In genomic region chr10:79912412-79912811, GRCm38 (mm10) we compare ENCODE assay signal across 26 mouse cellular contexts. TPM values are rescaled to one million over a fixed set of nuclear protein-coding genes. Genes with fewer than 3 reads are reported as not detected.
A peak's percentile ranks its signal among the peaks of the same experiment; 100 is the strongest.
DNase-seq lines count a peak whose midpoint lies in the region; ATAC-seq lines count a peak whose summit lies in the region.
"Had no signal": no experiment of that assay in that cellular context is flagged by ENCODE, and none has a peak within 500 bp of the region (broad histone marks: within the 10 kb centered on the region; RNA-seq: fewer than 3 reads in every experiment).

No protein-coding gene starts in this region.

- no peak overlapping the region for H3K27ac ChIP-seq in forebrain, embryonic 14.5 days (ENCODE audit: low read depth, low read length)
- H3K27ac ChIP-seq: forebrain, embryonic 13.5 days; gastrocnemius, adult 2 months; heart, embryonic 10.5 days; hindbrain, embryonic 12.5 days; hindbrain, postnatal 0 days had no signal

- H3K9me3 ChIP-seq in megakaryocyte, embryonic 14.5 days = no peaks in the 10 kb centered on the region
- H3K9me3 ChIP-seq in forebrain, embryonic 14.5 days (replicated peaks; ENCODE audit: control insufficient read depth, low read length) = no peaks in the 10 kb centered on the region
- H3K9me3 ChIP-seq: forebrain, embryonic 13.5 days; heart, embryonic 10.5 days; hindbrain, embryonic 12.5 days had no signal

- peaks cover 55% of the 10 kb centered on the region for H3K36me3 ChIP-seq in megakaryocyte, embryonic 14.5 days (replicated peaks; ENCODE audit: low read length)
- H3K36me3 ChIP-seq in forebrain, embryonic 14.5 days (ENCODE audit: control insufficient read depth, insufficient read depth, low read length) = peaks cover 15% of the 10 kb centered on the region

- peak overlapping the region; percentile 56 for H3K4me3 ChIP-seq in megakaryocyte, embryonic 14.5 days (replicated peaks)
- no peak overlapping the region for H3K4me3 ChIP-seq in forebrain, embryonic 14.5 days (ENCODE audit: low read depth, low read length)
- H3K4me3 ChIP-seq: forebrain, embryonic 13.5 days; gastrocnemius, adult 2 months; heart, embryonic 10.5 days; hindbrain, embryonic 12.5 days had no signal

- peaks cover 78% of the 10 kb centered on the region for H3K4me1 ChIP-seq in megakaryocyte, embryonic 14.5 days
- peaks cover 21% of the 10 kb centered on the region for H3K4me1 ChIP-seq in forebrain, embryonic 14.5 days (ENCODE audit: control insufficient read depth, insufficient read depth, low read length)

- no peak overlapping the region for H3K4me2 ChIP-seq in forebrain, embryonic 14.5 days (ENCODE audit: low read length)
- H3K4me2 ChIP-seq: forebrain, embryonic 13.5 days; hindbrain, embryonic 12.5 days had no signal

- H3K27me3 ChIP-seq in megakaryocyte, embryonic 14.5 days (replicated peaks) = no peaks in the 10 kb centered on the region
- H3K27me3 ChIP-seq in forebrain, embryonic 14.5 days (replicated peaks; ENCODE audit: control insufficient read depth, insufficient read depth, low read length) = peaks cover under 1% of the 10 kb centered on the region

- WGBS in forebrain, embryonic 14.5 days = 62% methylated on average over 20 of the region's 20 CpGs

- no peak overlapping the region for H3K9ac ChIP-seq in forebrain, embryonic 14.5 days (ENCODE audit: low read length)
- H3K9ac ChIP-seq: forebrain, embryonic 13.5 days; hindbrain, embryonic 12.5 days had no signal

- DNase-seq in adrenal gland, postnatal 10 days = peak; percentile 7
- DNase-seq in adrenal gland, adult 2 months = no peak
- peak; percentile 24 for DNase-seq in gastrocnemius, postnatal 25 days
- no peak for DNase-seq in gastrocnemius, postnatal 4 days (ENCODE audit: low spot score in 2 of 2)
- DNase-seq in forebrain, embryonic 14.5 days (ENCODE audit: low spot score) = no peak
- DNase-seq: adrenal gland, adult 8-10 months; B cell, adult 2 months; cerebellum, adult 18-20 months; cerebellum, postnatal 36 days; gastrocnemius, adult 2 months; gastrocnemius, postnatal 36 days; heart, adult 18-20 months; heart, postnatal 10 days; heart, postnatal 4 days; kidney, adult 18-20 months had no signal

- ATAC-seq in megakaryocyte, adult 5-6 weeks (ENCODE audit: poor library complexity, severe bottlenecking) = no peak
- no peak for ATAC-seq in forebrain, embryonic 14.5 days
- ATAC-seq: CD4-positive, CD25-positive, alpha-beta regulatory T cell, adult 4 months; forebrain, embryonic 13.5 days; hindbrain, postnatal 0 days had no signal

RNA-seq across cellular contexts. Expression of gene Gm26602, which starts 1.8 kb away (rescaled TPM):
- total RNA-seq in adrenal gland, postnatal 10 days (2021) = not detected
- not detected for total RNA-seq in adrenal gland, adult 2 months (2021)
- not detected in 2 replicates for polyA plus RNA-seq in adrenal gland, adult 2 months (2012; rRNA removed)
- total RNA-seq in gastrocnemius, postnatal 25 days (2021) = not detected
- total RNA-seq in gastrocnemius, postnatal 4 days (2021) = not detected
- not detected in 2 replicates for polyA plus RNA-seq in megakaryocyte, embryonic 14.5 days (2012; ENCODE audit: insufficient read depth, low replicate concordance)
- total RNA-seq in megakaryocyte, adult 5-6 weeks (2015) = not detected in 2 replicates
- not detected in 2 replicates for total RNA-seq in megakaryocyte, adult 5-6 weeks (2017)
- 6.0 and 21.9 TPM in 2 replicates for polyA plus RNA-seq in forebrain, embryonic 14.5 days (2014; fragmentation: Nextera tagmentation; extraction: Ambion mirVana)
- total RNA-seq: adrenal gland, adult 8-10 months; adrenal gland, postnatal 4 days; gastrocnemius, adult 2 months; gastrocnemius, postnatal 36 days; heart, adult 18-20 months; heart, postnatal 10 days; heart, postnatal 4 days; hindbrain, postnatal 0 days had no signal
- polyA plus RNA-seq: brain, embryonic 14.5 days; CD4-positive, CD25-positive, alpha-beta regulatory T cell, adult 4 months; heart, embryonic 14.5 days; intestine, embryonic 14.5 days had no signal

RNA-seq across cellular contexts. Expression of gene Med16, which starts 3.7 kb away (rescaled TPM):
- total RNA-seq in adrenal gland, postnatal 10 days (2021) = 10 to 100 TPM; 48.1 to 50.8 TPM
- total RNA-seq in adrenal gland, adult 2 months (2021) = 10 to 100 TPM; 38.4 to 43.0 TPM
- 126 and 132 TPM in 2 replicates for polyA plus RNA-seq in adrenal gland, adult 2 months (2012; rRNA removed)
- 10 to 100 TPM; 29.2 to 34.4 TPM for total RNA-seq in gastrocnemius, postnatal 25 days (2021)
- 10 to 100 TPM; 39.4 to 41.1 TPM for total RNA-seq in gastrocnemius, postnatal 4 days (2021)
- 32.2 and 85.7 TPM in 2 replicates for polyA plus RNA-seq in megakaryocyte, embryonic 14.5 days (2012; ENCODE audit: insufficient read depth, low replicate concordance)
- 12.0 and 13.6 TPM in 2 replicates for total RNA-seq in megakaryocyte, adult 5-6 weeks (2015)
- total RNA-seq in megakaryocyte, adult 5-6 weeks (2017) = 17.5 and 18.0 TPM in 2 replicates
- polyA plus RNA-seq in forebrain, embryonic 14.5 days (2014; fragmentation: Nextera tagmentation; extraction: Ambion mirVana) = 40.5 and 47.6 TPM in 2 replicates

RNA-seq across cellular contexts. Expression of gene Kiss1r, which starts 4.4 kb away (rescaled TPM):
- total RNA-seq in adrenal gland, postnatal 10 days (2021) = 1 to 10 TPM in 1 of 2 experiments, under 1 TPM in 1; 0.69 to 1.8 TPM
- total RNA-seq in adrenal gland, adult 2 months (2021) = 1 to 10 TPM; 1.4 TPM
- polyA plus RNA-seq in adrenal gland, adult 2 months (2012; rRNA removed) = 11.8 and 15.1 TPM in 2 replicates
- under 1 TPM; 0.18 to 0.29 TPM for total RNA-seq in gastrocnemius, postnatal 25 days (2021)
- total RNA-seq in gastrocnemius, postnatal 4 days (2021) = under 1 TPM; 0.41 to 0.56 TPM
- 2.7 and 4.5 TPM in 2 replicates for polyA plus RNA-seq in megakaryocyte, embryonic 14.5 days (2012; ENCODE audit: insufficient read depth, low replicate concordance)
- total RNA-seq in megakaryocyte, adult 5-6 weeks (2015) = 0.18 and 0.29 TPM in 2 replicates
- 0.26 and 0.77 TPM in 2 replicates for total RNA-seq in megakaryocyte, adult 5-6 weeks (2017)
- 1.6 and 1.8 TPM in 2 replicates for polyA plus RNA-seq in forebrain, embryonic 14.5 days (2014; fragmentation: Nextera tagmentation; extraction: Ambion mirVana)

RNA-seq across cellular contexts. Expression of gene R3hdm4, which starts 8.6 kb away (rescaled TPM):
- total RNA-seq in adrenal gland, postnatal 10 days (2021) = 10 to 100 TPM; 78.9 to 93.6 TPM
- 10 to 100 TPM; 87.8 to 93.5 TPM for total RNA-seq in adrenal gland, adult 2 months (2021)
- 197 and 231 TPM in 2 replicates for polyA plus RNA-seq in adrenal gland, adult 2 months (2012; rRNA removed)
- total RNA-seq in gastrocnemius, postnatal 25 days (2021) = 100 to 1,000 TPM; 103 to 113 TPM
- total RNA-seq in gastrocnemius, postnatal 4 days (2021) = 100 to 1,000 TPM in 1 of 2 experiments, 10 to 100 TPM in 1; 97.9 to 102 TPM
- 418 and 597 TPM in 2 replicates for polyA plus RNA-seq in megakaryocyte, embryonic 14.5 days (2012; ENCODE audit: insufficient read depth, low replicate concordance)
- total RNA-seq in megakaryocyte, adult 5-6 weeks (2015) = 118 and 121 TPM in 2 replicates
- 92.1 and 134 TPM in 2 replicates for total RNA-seq in megakaryocyte, adult 5-6 weeks (2017)
- 175 and 197 TPM in 2 replicates for polyA plus RNA-seq in forebrain, embryonic 14.5 days (2014; fragmentation: Nextera tagmentation; extraction: Ambion mirVana)

RNA-seq across cellular contexts. Expression of gene Arid3a, which starts 14.4 kb away (rescaled TPM):
- 1 to 10 TPM; 6.3 to 8.1 TPM for total RNA-seq in adrenal gland, postnatal 10 days (2021)
- 1 to 10 TPM; 4.6 to 6.5 TPM for total RNA-seq in adrenal gland, adult 2 months (2021)
- polyA plus RNA-seq in adrenal gland, adult 2 months (2012; rRNA removed) = 5.9 and 9.1 TPM in 2 replicates
- total RNA-seq in gastrocnemius, postnatal 25 days (2021) = 1 to 10 TPM; 2.4 to 2.8 TPM
- total RNA-seq in gastrocnemius, postnatal 4 days (2021) = 1 to 10 TPM; 4.5 to 4.9 TPM
- 89.7 and 142 TPM in 2 replicates for polyA plus RNA-seq in megakaryocyte, embryonic 14.5 days (2012; ENCODE audit: insufficient read depth, low replicate concordance)
- total RNA-seq in megakaryocyte, adult 5-6 weeks (2015) = 36.7 and 38.7 TPM in 2 replicates
- total RNA-seq in megakaryocyte, adult 5-6 weeks (2017) = 59.2 and 67.8 TPM in 2 replicates
- 1.1 and 2.3 TPM in 2 replicates for polyA plus RNA-seq in forebrain, embryonic 14.5 days (2014; fragmentation: Nextera tagmentation; extraction: Ambion mirVana)

Comparison
In these comparisons a context has a peak if more than half of its experiments do, and no peak if none do; other contexts are left out.
1. DNase-seq: peak in adrenal gland, postnatal 10 days (single experiment) and gastrocnemius, postnatal 25 days (single experiment); none in adrenal gland, adult 2 months (single experiment), gastrocnemius, postnatal 4 days (0 of 2) and forebrain, embryonic 14.5 days (single experiment).